Mouse (Mus musculus): Measurements from ENCODE around the gene Setd1b.
A peak's percentile ranks its signal among the peaks of the same experiment; 100 is the strongest.

Gene Setd1b

DNA sequence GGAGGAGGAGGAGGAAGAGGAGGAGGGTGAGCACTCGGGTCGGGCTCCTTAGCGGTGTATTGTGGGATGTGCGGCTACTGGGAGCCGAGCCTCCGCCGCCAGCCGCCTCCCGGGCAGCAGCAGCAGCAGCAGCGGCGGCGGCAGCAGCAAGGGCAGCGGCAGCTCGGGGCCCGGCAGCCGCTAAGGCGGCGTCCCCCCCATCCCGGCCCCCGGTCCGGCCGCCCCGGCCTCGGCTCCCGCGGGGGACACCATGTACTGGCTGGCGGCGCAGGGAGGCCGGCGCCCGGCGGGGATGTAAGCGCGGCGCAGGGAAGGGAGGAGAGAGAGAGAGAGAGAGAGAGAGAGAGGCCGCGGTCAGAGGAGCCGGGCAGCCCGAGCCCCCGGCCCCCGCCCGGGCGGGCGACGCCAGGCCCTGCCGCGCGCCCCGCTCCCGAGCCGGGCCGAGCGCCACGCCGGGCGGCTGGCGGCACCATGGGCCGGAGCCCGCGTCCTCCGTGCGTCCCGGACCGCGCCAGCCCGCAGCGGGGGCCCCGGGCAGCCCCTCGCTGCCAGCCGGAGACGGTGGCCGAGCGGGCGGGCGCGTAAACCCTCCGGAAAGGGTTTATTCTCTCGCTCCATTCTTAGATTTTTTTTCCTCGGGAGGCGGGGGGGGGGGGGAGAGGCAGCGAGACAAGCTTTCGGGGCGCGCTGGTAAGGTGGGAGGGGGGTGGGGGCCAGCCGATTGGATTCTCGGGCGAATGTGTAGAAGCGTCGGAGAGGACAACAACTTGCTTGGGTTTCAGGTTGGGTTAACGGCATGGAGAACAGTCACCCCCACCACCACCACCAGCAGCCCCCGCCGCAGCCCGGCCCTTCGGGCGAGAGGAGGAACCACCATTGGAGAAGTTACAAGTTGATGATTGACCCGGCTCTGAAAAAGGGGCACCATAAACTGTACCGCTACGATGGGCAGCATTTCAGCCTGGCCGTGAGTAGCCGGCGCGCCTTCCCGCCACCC, at the start of gene Setd1b:
Gene Setd1b (plus strand): TSS at position 33 of the 997 bp plus-strand sequence.
- DNase-seq (ENCODE audit: low read depth, low spot score): peak; percentile 68

GRCm38 (mm10) chr5:123093077-123093633, 48.8 kb upstream of the Setd1b start:
- no peak for DNase-seq (ENCODE audit: low read depth, low spot score)

GRCm38 (mm10) chr5:123094238-123094991, 47.6 kb upstream of the Setd1b start:
- no peak for DNase-seq (ENCODE audit: low read depth, low spot score)

- DNase-seq (ENCODE audit: low read depth, low spot score): no peak
These were observed 45.7 kb upstream of the Setd1b start for GRCm38 (mm10) chr5:123096299-123096698.

- DNase-seq (ENCODE audit: low read depth, low spot score): no peak
These were observed 43.5 kb upstream of the Setd1b start for GRCm38 (mm10) chr5:123098487-123098886.

DNA sequence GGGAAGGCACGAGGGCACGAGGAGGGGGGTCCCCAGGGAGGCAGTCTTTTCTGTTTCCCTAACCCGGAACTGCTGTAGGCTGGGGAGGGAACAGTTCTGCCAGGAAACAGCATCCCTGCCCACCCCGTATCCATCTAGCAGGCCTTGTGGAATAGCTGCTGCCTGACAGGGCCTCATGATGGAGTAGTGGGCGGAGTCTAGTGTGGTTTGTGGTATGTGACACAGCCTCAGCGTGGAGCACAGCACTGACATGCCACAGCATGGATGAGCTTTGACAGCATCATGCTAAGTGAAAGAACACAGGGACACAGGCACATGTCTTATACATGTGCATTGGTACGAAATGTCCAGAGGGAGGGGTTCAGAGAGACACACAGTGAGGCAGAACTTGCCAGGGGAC, 39.6 kb upstream of the Setd1b start:
- DNase-seq (ENCODE audit: low read depth, low spot score): no peak

DNA sequence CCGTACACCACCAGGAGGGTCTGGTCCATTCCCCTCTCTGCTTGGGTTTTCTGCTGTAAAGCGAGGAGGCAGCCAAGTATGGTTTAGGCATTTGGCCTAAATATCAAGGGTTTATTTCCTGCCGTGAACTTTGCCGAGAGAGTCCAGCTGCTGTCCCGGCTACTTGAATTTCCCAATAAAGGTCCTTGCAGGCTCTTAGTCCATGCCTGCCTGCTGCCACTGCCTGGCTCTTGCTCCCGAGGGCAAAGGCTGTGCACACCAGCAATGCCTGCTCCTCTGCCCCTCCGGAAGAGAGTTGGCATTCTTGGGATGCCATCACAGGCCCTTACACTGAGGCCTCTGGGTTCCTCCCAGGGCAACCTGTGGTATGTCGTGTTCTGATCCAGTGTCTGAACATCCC, 38.4 kb upstream of the Setd1b start:
- peak; percentile 65 for DNase-seq (ENCODE audit: low read depth, low spot score)

DNA sequence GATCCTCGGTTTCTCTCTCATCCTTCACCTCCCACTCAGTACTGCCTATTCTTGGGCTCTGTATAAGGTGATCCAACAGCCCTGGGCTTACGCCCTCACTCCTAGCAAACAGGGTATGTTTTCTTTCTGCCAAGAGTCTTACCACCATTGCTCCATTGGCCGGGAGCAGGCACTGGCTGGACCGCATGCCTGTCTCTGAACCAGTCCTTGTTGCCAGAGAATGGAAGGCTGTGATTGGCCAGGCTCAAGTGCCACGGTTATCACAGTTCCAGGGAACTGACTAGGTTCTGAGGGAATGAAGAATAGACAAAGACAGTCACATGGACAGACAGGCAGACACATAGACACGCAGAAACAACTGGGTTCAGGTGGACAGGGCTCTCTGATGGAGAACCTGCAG, 37.2 kb upstream of the Setd1b start:
- DNase-seq (ENCODE audit: low read depth, low spot score): no peak

GRCm38 (mm10) chr5:123109452-123110203, 32.4 kb upstream of the Setd1b start:
- no peak for DNase-seq (ENCODE audit: low read depth, low spot score)

DNA sequence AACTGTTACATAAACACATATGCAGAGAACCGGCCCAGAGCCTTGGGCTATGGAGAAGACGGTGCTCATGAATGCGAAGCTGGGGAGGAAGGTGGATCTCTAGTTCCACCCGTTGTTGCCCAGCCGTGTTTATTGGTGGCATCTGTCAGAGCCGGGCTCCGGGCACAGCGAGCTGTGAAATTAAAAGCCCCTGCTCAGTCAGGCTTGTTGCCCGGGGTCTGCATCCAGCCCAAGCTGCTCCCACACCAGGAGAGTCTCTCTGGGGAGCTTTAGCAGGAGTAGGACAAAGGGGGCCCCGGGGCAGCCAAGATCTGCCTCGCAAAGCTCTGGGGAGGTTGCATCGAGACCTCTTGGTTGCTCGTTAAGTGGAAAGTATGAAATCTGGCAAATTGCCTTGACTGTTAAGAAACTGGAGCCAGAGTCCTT, 31.7 kb upstream of the Setd1b start:
- DNase-seq (ENCODE audit: low read depth, low spot score): no peak

GRCm38 (mm10) chr5:123114109-123114508, 27.9 kb upstream of the Setd1b start:
- DNase-seq (ENCODE audit: low read depth, low spot score): no peak

DNA sequence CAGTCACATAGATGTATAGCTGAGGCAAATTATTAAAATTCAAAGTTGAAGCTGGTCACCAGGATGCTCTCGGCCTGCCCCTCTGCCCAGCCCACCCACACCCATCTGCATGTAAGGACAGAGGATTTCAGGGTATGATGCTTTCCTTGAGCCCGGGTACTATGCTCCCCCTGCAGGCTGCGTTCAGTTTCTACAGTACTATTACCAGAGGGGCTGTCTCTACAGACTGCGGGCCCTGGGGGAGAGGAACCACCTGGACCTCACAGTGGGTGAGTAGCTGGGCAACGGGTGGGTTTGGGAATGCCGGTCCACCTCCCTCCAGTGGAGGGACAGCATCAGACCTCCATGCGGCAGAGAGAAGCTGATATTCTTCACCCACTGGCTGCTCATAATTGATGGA, 27.1 kb upstream of the Setd1b start:
- no peak for DNase-seq (ENCODE audit: low read depth, low spot score)

DNA sequence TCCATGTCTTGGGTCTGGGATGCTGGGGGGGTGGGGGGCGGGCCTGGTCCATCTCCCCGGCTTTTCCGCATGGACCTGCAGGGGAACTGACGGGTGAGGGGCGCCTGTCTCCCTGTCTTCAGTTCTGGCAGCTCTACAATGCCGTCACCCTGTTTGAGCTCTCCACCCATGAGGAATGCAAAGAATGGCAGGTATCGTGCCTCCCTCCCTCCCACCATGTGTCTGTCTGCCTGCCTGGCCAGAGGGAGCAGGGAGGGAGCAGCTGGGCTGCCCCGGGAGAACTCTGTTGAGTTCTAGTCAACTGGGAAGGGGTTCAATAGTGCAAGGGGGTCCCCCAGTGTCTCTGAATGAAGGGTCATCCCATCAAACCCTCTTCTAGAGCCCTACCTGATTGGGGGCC, 25.9 kb upstream of the Setd1b start:
- no peak for DNase-seq (ENCODE audit: low read depth, low spot score)

DNA sequence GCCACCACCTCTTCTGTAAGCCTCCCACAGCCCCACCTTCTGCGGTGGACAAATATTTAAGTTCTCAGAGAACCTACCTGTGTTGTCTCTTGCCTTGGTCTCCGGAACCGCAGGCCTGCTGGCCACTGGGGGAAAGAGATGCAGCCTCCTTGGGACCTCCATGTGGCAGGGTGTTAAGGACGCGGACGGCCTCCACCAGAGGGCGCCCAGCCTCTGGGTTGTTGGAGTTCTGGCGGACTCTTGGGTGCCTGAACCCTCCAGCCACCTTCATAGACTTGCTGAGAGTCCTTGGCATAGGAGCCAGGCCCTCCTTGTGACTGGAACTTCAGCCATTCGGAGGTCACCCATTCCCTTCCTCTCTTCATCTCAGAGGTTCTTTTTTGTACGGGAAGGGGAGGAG, 24.7 kb upstream of the Setd1b start:
- DNase-seq (ENCODE audit: low read depth, low spot score): peak; percentile 58

DNA sequence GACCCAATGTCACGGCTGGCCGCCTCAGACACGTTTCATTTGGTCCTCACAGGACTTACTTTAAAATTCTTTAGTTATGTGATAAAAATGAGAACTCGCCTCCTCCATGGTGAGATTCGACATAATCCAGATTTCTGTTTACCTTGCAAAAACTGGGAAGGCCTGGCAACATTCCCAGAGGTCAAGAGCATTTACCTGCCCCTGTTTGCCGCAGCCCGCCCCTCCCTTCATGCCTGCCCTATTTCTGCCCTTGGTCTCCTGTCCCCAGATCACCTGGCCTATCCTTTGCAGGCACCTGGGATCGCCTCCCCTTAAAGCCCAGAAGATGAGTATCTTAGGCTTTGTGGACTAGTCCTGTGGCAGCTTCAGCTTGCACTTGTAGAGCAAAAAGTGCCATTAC, 24.2 kb upstream of the Setd1b start:
- no peak for DNase-seq (ENCODE audit: low read depth, low spot score)

- no peak for DNase-seq (ENCODE audit: low read depth, low spot score)
These were observed 23.2 kb upstream of the Setd1b start for GRCm38 (mm10) chr5:123118826-123119225.

DNA sequence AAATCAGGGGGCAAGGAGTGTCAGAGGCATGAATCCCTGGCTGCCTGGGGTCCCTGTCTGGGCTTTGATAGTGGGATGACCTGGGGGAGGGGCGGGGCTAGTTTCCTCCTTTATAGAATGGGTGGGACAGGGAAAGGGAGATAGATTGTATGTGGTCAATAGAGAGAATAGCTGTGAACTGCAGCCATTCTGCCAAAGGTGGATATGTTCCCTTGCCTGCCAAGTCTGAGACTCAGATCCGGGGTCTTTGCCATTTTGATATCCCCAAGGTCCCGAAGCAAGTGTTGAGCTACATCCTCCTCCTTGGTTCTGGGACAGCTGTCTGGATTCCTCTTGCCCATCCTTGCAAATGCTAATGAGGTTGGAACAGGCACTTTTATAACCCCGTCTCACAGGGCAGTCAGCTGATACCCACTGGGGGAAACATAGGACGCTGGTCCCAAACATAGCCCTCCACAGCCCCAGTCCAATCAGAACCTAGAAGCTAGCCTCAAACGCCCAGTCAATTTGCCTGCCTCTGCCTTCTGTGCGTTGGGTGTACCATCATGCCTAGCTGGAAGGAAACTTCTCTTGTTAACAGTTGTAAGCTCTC, 21.3 kb upstream of the Setd1b start:
- DNase-seq (ENCODE audit: low read depth, low spot score): no peak

DNA sequence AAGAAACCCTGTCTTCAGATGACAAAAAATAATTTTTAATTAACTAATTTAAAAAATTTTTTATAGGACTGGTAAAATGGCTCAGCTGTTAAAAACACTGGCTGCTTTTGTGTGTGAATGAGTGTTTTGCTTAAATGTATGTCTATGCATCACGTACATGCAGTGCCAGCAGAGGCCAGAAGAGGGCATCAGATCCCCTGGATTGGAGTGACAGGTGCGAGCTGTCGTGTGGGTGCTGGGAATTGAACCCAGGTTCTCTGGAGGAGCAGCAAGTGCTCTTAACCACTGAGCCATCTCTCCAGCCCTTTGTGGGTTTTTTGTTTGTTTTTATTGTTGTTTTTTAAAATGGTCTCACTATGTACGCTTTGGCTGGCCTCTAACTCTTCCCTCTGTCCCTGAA, 19.8 kb upstream of the Setd1b start:
- DNase-seq (ENCODE audit: low read depth, low spot score): no peak

GRCm38 (mm10) chr5:123125105-123125504, 16.9 kb upstream of the Setd1b start:
- no peak for DNase-seq (ENCODE audit: low read depth, low spot score)

DNA sequence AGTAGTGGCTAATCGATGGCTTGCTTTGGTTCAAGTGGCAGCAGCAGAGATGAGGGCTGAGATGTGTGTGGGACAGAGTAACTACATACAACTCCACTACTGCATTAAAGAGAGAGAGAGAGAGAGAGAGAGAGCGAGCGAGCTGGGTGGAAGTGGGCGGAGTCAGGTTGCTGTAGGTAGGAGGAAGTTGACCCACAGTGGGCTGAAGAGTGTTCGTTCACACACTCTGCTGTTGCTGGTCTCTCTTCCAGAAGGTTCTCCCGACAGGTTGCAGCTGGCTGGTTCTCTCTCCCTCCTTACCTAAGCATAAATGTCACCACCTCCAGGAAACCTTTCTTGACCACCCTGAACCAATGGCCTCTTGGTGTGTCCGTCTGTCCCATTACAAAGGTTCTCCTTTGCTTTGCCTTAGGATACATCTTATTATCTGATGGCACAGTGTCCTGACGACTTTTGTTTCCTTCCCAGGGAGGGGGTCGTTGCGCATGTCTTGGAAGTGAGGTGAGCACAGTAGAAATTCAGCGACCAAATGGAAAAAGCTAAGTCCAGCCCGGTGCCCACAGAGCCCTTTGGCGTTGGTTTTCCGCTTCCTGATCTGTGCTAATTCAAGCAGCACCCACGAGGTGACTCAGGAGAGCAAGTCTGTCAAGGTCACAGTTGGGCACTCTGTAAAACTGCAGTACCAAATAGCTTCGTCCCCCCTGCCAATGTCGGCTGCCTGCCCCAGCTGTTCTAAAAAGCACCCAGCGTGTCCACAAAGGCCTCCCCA, 16.2 kb upstream of the Setd1b start:
- DNase-seq (ENCODE audit: low read depth, low spot score): no peak

Measured in skeletal muscle tissue, adult 2 months (tissue).